ENCODE assay signal across 8 mouse cellular contexts in genomic region chr13:73763439-73764255, GRCm38 (mm10). TPM values are rescaled to one million over a fixed set of nuclear protein-coding genes. Genes with fewer than 3 reads are reported as not detected.
DNase-seq lines count a peak whose midpoint lies in the region; ATAC-seq lines count a peak whose summit lies in the region.

No protein-coding gene starts in this region.

- H3K27ac ChIP-seq in embryonic facial prominence, embryonic 14.5 days (replicated peaks; ENCODE audit: low read depth, low read length), result peak overlapping the region; percentile 72
- peak overlapping the region; percentile 67 for H3K27ac ChIP-seq in liver, embryonic 13.5 days
- H3K27ac ChIP-seq in stomach, embryonic 15.5 days, result peak overlapping the region; percentile 33

- no peaks in the 10 kb centered on the region for H3K27me3 ChIP-seq in embryonic facial prominence, embryonic 14.5 days (replicated peaks; ENCODE audit: control insufficient read depth, insufficient read depth, low read length)
- no peaks in the 10 kb centered on the region for H3K27me3 ChIP-seq in liver, embryonic 13.5 days
- no peaks in the 10 kb centered on the region for H3K27me3 ChIP-seq in stomach, embryonic 15.5 days (replicated peaks)

- no peaks in the 10 kb centered on the region for H3K9me3 ChIP-seq in embryonic facial prominence, embryonic 14.5 days (ENCODE audit: control insufficient read depth, low read length)
- no peaks in the 10 kb centered on the region for H3K9me3 ChIP-seq in liver, embryonic 13.5 days (replicated peaks)
- H3K9me3 ChIP-seq in stomach, embryonic 15.5 days, result no peaks in the 10 kb centered on the region

- H3K9ac ChIP-seq in embryonic facial prominence, embryonic 14.5 days (ENCODE audit: low read depth, low read length), result peak overlapping the region; percentile 81
- peak overlapping the region; percentile 81 for H3K9ac ChIP-seq in liver, embryonic 13.5 days
- peak overlapping the region; percentile 48 for H3K9ac ChIP-seq in stomach, embryonic 15.5 days

- 0% methylated on average over 33 of the region's 70 CpGs for WGBS in embryonic facial prominence, embryonic 14.5 days
- WGBS in liver, embryonic 13.5 days (ENCODE audit: insufficient replicate concordance), result under 1% methylated on average over 70 of the region's 70 CpGs
- WGBS in stomach, embryonic 15.5 days, result under 1% methylated on average over 70 of the region's 70 CpGs

- peak; percentile 94 for DNase-seq in 3134 (ENCODE audit: extremely low read depth, insufficient read length, low spot score)
- peak; percentile 80 for DNase-seq in WW6 (ENCODE audit: low read depth, low spot score)
- peak; percentile 94 for DNase-seq in embryonic facial prominence, embryonic 14.5 days (ENCODE audit: low spot score)
- peak; percentile 88 to 90 for DNase-seq in heart, adult 9 months (ENCODE audit: low spot score in 2 of 2)
- DNase-seq in kidney, adult 8-10 months, result peak; percentile 96 to 97
- DNase-seq in liver, embryonic 13.5 days, result peak; percentile 85
- peak; percentile 88 for DNase-seq in naive thymus-derived CD4-positive, alpha-beta T cell, adult 2 months (ENCODE audit: low read depth)

- peaks cover 15% of the 10 kb centered on the region; the same call in 1 of the 2 replicates for H3K4me1 ChIP-seq in embryonic facial prominence, embryonic 14.5 days (ENCODE audit: control insufficient read depth, insufficient read depth, low read length)
- peaks cover 57% of the 10 kb centered on the region for H3K4me1 ChIP-seq in liver, embryonic 13.5 days (replicated peaks)
- H3K4me1 ChIP-seq in stomach, embryonic 15.5 days, result peaks cover 33% of the 10 kb centered on the region

- H3K36me3 ChIP-seq in embryonic facial prominence, embryonic 14.5 days (ENCODE audit: control insufficient read depth, insufficient read depth, low read length), result no peaks in the 10 kb centered on the region
- no peaks in the 10 kb centered on the region for H3K36me3 ChIP-seq in liver, embryonic 13.5 days
- H3K36me3 ChIP-seq in stomach, embryonic 15.5 days, result no peaks in the 10 kb centered on the region

- ATAC-seq in embryonic facial prominence, embryonic 14.5 days (ENCODE audit: low read depth), result peak; percentile 87
- peak; percentile 85 for ATAC-seq in liver, embryonic 13.5 days (ENCODE audit: low read depth)
- peak; percentile 90 for ATAC-seq in stomach, embryonic 15.5 days (ENCODE audit: insufficient read depth, low FRiP score, low read depth)

- peak overlapping the region; percentile 78 for H3K4me3 ChIP-seq in embryonic facial prominence, embryonic 14.5 days (ENCODE audit: low read depth, low read length)
- H3K4me3 ChIP-seq in liver, embryonic 13.5 days (replicated peaks), result peak overlapping the region; percentile 68
- peak overlapping the region; percentile 59 for H3K4me3 ChIP-seq in stomach, embryonic 15.5 days (replicated peaks)

- H3K4me2 ChIP-seq in embryonic facial prominence, embryonic 14.5 days (ENCODE audit: low read depth, low read length), result peak overlapping the region; percentile 92
- peak overlapping the region; percentile 94 for H3K4me2 ChIP-seq in liver, embryonic 13.5 days
- peak overlapping the region; percentile 77 for H3K4me2 ChIP-seq in stomach, embryonic 15.5 days

RNA-seq across cellular contexts. Expression of gene Slc12a7, which starts 30.8 kb away (rescaled TPM):
- 16.3 and 19.8 TPM in 2 replicates for polyA plus RNA-seq in embryonic facial prominence, embryonic 14.5 days (2014; fragmentation: Nextera tagmentation; extraction: Ambion mirVana)
- 6.9 and 9.2 TPM in 2 replicates for polyA plus RNA-seq in liver, embryonic 13.5 days (2015; fragmentation: Nextera tagmentation; extraction: Ambion mirVana)
- polyA plus RNA-seq in stomach, embryonic 15.5 days (2015; fragmentation: Nextera tagmentation; extraction: Ambion mirVana), result 17.5 and 19.4 TPM in 2 replicates

RNA-seq across cellular contexts. Expression of gene Slc6a19, which starts 59.0 kb away (rescaled TPM):
- 0.38 and 0.40 TPM in 2 replicates for polyA plus RNA-seq in embryonic facial prominence, embryonic 14.5 days (2014; fragmentation: Nextera tagmentation; extraction: Ambion mirVana)
- 0.44 and 0.87 TPM in 2 replicates for polyA plus RNA-seq in liver, embryonic 13.5 days (2015; fragmentation: Nextera tagmentation; extraction: Ambion mirVana)
- polyA plus RNA-seq in stomach, embryonic 15.5 days (2015; fragmentation: Nextera tagmentation; extraction: Ambion mirVana), result 1.7 and 1.9 TPM in 2 replicates

Comparison
In these comparisons a context has a peak if more than half of its experiments do, and no peak if none do; other contexts are left out.
1. Peak in every context shown above with its lines: DNase-seq, ATAC-seq, H3K4me3 ChIP-seq and H3K27ac ChIP-seq.